Mouse (Mus musculus) liver, adult 2 months (tissue): ENCODE data around the gene Zfp367.

Source experiments
- CTCF ChIP-seq: fragments of 200-500 bp; IDR thresholded peaks from 2 replicates; pipeline ENCODE4 v1.5.1; 2011; ENCODE audit warnings: low read depth, low read length, control low read depth
- POLR2A ChIP-seq: fragments of 200-500 bp; IDR thresholded peaks from 2 replicates; pipeline ENCODE4 v1.6.1; 2011; ENCODE audit warnings: low read length, control low read depth; ENCODE audit not compliant: insufficient read depth; ENCODE audit errors: extremely low read depth

DNA sequence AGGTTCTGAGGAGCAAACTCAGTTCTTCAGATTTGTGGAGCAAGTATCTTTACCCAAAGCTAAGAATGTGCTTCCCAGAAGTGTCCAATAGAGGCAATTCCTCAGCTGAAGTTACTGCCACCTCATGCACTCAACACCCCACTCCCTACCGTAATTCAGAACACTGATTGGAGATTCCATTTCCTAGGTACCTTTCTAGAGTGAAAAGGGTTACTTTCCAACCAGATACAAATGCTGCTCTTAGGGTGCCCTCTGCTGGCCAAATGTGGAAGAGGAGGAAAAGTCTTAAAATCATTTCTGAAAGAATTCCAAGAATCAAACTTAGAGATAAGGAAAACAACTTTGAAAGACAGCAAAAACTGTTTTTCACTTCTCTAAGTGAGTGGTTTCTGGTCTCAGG lies 59.7 kb downstream of the Zfp367 start:
- TF ChIP-seq POLR2A (no peak), CTCF (peak; percentile 59)
